10 mouse cellular contexts compared by ENCODE assay signal in the genomic region with DNA sequence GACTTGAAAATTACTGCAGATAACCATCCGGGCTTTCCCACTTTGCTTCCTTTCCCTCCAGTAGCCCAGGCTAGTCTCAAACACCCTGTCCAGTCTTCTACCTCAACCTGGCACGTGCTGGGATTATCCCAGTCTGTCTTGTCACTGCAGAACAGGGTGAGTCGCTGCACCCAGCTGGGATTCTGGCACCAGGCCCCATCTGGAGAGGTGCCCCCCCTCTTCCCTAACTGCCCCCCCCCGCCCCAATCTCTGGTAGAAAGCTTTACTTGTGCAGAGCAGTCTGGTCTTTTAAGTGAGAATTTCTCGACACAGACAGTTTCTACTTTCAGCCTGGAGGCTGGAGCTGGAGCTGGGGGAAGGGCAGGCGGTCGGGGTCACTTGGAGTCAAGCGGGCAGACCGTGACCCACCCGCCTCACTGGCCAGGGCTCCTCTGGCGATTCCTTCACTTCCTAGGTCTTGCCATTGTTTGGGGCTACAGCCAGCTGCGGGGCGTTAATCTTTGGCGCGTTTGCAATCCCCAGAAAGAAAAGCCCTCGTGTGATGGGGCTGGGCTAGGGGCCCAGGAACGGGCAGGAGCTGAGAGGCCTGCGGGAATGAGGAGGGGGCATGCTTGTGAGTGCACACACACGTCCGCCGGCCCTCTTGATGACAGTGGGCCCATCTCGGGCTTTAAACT. TPM values are rescaled to one million over a fixed set of nuclear protein-coding genes. Genes with fewer than 3 reads are reported as not detected.
DNase-seq lines count a peak whose midpoint lies in the region; ATAC-seq and TF ChIP-seq lines count a peak whose summit lies in the region.
"Had no signal": no experiment of that assay in that cellular context is flagged by ENCODE, and none has a peak within 500 bp of the region (broad histone marks: within the 10 kb centered on the region; RNA-seq: fewer than 3 reads in every experiment).

No protein-coding gene starts in this region.

- no peak for TF ChIP-seq CTCF in kidney, postnatal 0 days (IDR thresholded peaks at IDR 0.05; ENCODE audit: low read depth)

- peak overlapping the region; percentile 7; the same call in 1 of the 2 replicates for H3K4me2 ChIP-seq in kidney, postnatal 0 days (ENCODE audit: low read length)
- peak overlapping the region; percentile 16; the same call in 1 of the 2 replicates for H3K4me2 ChIP-seq in embryonic facial prominence, embryonic 12.5 days (replicated peaks)
- H3K4me2 ChIP-seq in intestine, embryonic 15.5 days (replicated peaks) = peak overlapping the region; percentile 39; the same call in 1 of the 2 replicates
- peak overlapping the region; percentile 29; the same call in 1 of the 2 replicates for H3K4me2 ChIP-seq in neural tube, embryonic 13.5 days

- DNase-seq in kidney, postnatal 0 days (ENCODE audit: low spot score) = no peak
- no peak for DNase-seq in kidney, postnatal 14 days
- no peak for DNase-seq in left cerebral cortex, postnatal 14 days (ENCODE audit: low spot score in 2 of 2)
- DNase-seq in adrenal gland, adult 8-10 months = no peak
- no peak for DNase-seq in layer of hippocampus, postnatal 25 days (ENCODE audit: extremely low spot score in 1 of 2, low spot score in 1 of 2)

- no peaks in the 10 kb centered on the region for H3K9me3 ChIP-seq in kidney, postnatal 0 days (replicated peaks; ENCODE audit: low read length)
- H3K9me3 ChIP-seq in embryonic facial prominence, embryonic 12.5 days = no peaks in the 10 kb centered on the region
- no peaks in the 10 kb centered on the region for H3K9me3 ChIP-seq in intestine, embryonic 15.5 days
- H3K9me3 ChIP-seq in neural tube, embryonic 13.5 days = no peaks in the 10 kb centered on the region

- H3K4me3 ChIP-seq in kidney, postnatal 0 days (replicated peaks; ENCODE audit: low read depth, low read length) = no peak overlapping the region
- H3K4me3 ChIP-seq in embryonic facial prominence, embryonic 12.5 days = no peak overlapping the region
- no peak overlapping the region for H3K4me3 ChIP-seq in intestine, embryonic 15.5 days (replicated peaks)
- no peak overlapping the region for H3K4me3 ChIP-seq in neural tube, embryonic 13.5 days

- H3K9ac ChIP-seq in kidney, postnatal 0 days (ENCODE audit: low read depth, low read length) = no peak overlapping the region
- H3K9ac ChIP-seq in embryonic facial prominence, embryonic 12.5 days = no peak overlapping the region
- no peak overlapping the region for H3K9ac ChIP-seq in intestine, embryonic 15.5 days
- H3K9ac ChIP-seq in neural tube, embryonic 13.5 days = peak overlapping the region; percentile 45; the same call in 1 of the 2 replicates

- peaks cover 46% of the 10 kb centered on the region for H3K27me3 ChIP-seq in kidney, postnatal 0 days (ENCODE audit: insufficient read depth, low read length)
- peaks cover 89% of the 10 kb centered on the region for H3K27me3 ChIP-seq in embryonic facial prominence, embryonic 12.5 days
- peaks cover 78% of the 10 kb centered on the region for H3K27me3 ChIP-seq in intestine, embryonic 15.5 days (replicated peaks)
- peaks cover 87% of the 10 kb centered on the region for H3K27me3 ChIP-seq in neural tube, embryonic 13.5 days

- no peak overlapping the region for H3K27ac ChIP-seq in kidney, postnatal 0 days
- 0 out of 2 replicates have a peak overlapping the region, but pooled peaks have one; percentile 38 for H3K27ac ChIP-seq in embryonic facial prominence, embryonic 12.5 days
- H3K27ac ChIP-seq in intestine, embryonic 15.5 days = no peak overlapping the region
- peak overlapping the region; percentile 38 for H3K27ac ChIP-seq in neural tube, embryonic 13.5 days (replicated peaks)

- 6% methylated on average over 22 of the region's 22 CpGs for WGBS in kidney, postnatal 0 days
- 1% methylated on average over 22 of the region's 22 CpGs for WGBS in embryonic facial prominence, embryonic 12.5 days
- WGBS in intestine, embryonic 15.5 days = 7% methylated on average over 22 of the region's 22 CpGs
- 3% methylated on average over 22 of the region's 22 CpGs for WGBS in neural tube, embryonic 13.5 days

- H3K4me1 ChIP-seq in kidney, postnatal 0 days (replicated peaks; ENCODE audit: insufficient read depth, low read length) = no peaks in the 10 kb centered on the region
- peaks cover 37% of the 10 kb centered on the region for H3K4me1 ChIP-seq in embryonic facial prominence, embryonic 12.5 days
- no peaks in the 10 kb centered on the region; the same call in 1 of the 2 replicates for H3K4me1 ChIP-seq in intestine, embryonic 15.5 days (replicated peaks)
- H3K4me1 ChIP-seq in neural tube, embryonic 13.5 days (replicated peaks) = peaks cover 54% of the 10 kb centered on the region

- intact Hi-C loops in left cerebral cortex, postnatal 14 days (cut with DNase I) = no loop called here

- peak; percentile 57; the same call in 1 of the 2 replicates for ATAC-seq in kidney, postnatal 0 days (replicated peaks; ENCODE audit: low FRiP score, low read depth)
- ATAC-seq in embryonic facial prominence, embryonic 12.5 days (ENCODE audit: insufficient number of reproducible peaks, insufficient read depth, low FRiP score, low TSS enrichment) = peak; percentile 42; the same call in 1 of the 2 replicates
- ATAC-seq in intestine, embryonic 15.5 days = no peak
- peak; percentile 40; the same call in 1 of the 2 replicates for ATAC-seq in neural tube, embryonic 13.5 days (ENCODE audit: low read depth)

- no peaks in the 10 kb centered on the region for H3K36me3 ChIP-seq in kidney, postnatal 0 days (ENCODE audit: insufficient read depth, low read length)
- H3K36me3 ChIP-seq in embryonic facial prominence, embryonic 12.5 days = no peaks in the 10 kb centered on the region
- H3K36me3 ChIP-seq in intestine, embryonic 15.5 days = no peaks in the 10 kb centered on the region
- H3K36me3 ChIP-seq in neural tube, embryonic 13.5 days = no peaks in the 10 kb centered on the region

RNA-seq across cellular contexts. Expression of a gene that starts 22.4 kb away (rescaled TPM):
- polyA plus RNA-seq in kidney, postnatal 0 days (2015; fragmentation: Nextera tagmentation; extraction: Ambion mirVana) = not detected in 2 replicates
- 1.3 and 1.4 TPM in 2 replicates for polyA plus RNA-seq in embryonic facial prominence, embryonic 12.5 days (2016; fragmentation: Nextera tagmentation; extraction: Ambion mirVana)
- polyA plus RNA-seq in intestine, embryonic 15.5 days (2015; fragmentation: Nextera tagmentation; extraction: Ambion mirVana) = not detected in 2 replicates
- 0.50 and 0.70 TPM in 2 replicates for polyA plus RNA-seq in neural tube, embryonic 13.5 days (2015; fragmentation: Nextera tagmentation; extraction: Ambion mirVana)
- not detected for total RNA-seq in left cerebral cortex, postnatal 14 days (2021)
- total RNA-seq in adrenal gland, adult 8-10 months (2022) = not detected
- total RNA-seq in layer of hippocampus, postnatal 25 days (2021) = not detected
- total RNA-seq: layer of hippocampus, adult 18-20 months; MEL had no signal

Comparison
In these comparisons a context has a peak if more than half of its experiments do, and no peak if none do; other contexts are left out.
1. H3K27ac ChIP-seq: peak in embryonic facial prominence, embryonic 12.5 days (single experiment) and neural tube, embryonic 13.5 days (single experiment); none in kidney, postnatal 0 days (single experiment) and intestine, embryonic 15.5 days (single experiment).
2. Peak in every context shown above with its lines, with median percentiles within 50 percentile points of each other: H3K4me2 ChIP-seq.